Mouse (Mus musculus) E14TG2a.4 (cell line): ENCODE data around the gene Trim24.

ENCODE experiments used
- CTCF ChIP-seq: conservative IDR thresholded peaks from 2 replicates; pipeline ENCODE4 v1.5.1; 2014; ENCODE audit warnings: low read length
- NANOG ChIP-seq: IDR thresholded peaks from 2 replicates; pipeline ENCODE4 v1.6.1; 2014; ENCODE audit warnings: borderline replicate concordance, low read length, mixed read lengths

DNA sequence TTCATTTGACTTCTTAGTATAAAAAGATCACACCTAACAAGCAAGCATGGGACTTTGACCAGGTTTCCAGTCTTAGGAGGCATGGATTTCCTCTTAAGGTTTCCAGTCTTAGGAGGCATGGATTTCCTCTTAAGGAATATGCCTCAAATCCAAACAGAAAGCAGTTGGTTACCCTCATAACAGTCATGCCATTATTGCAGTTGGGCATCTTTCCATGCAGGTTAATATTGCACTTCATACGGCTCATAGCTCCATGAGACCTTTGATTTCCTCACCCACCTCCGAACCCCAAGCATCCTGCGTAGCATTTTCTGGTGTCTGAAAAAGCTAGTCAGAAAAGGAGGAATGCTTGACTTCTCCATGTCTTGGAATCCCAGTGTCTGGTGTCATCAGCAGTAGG lies 10.0 kb downstream of the Trim24 start:
- no peak for TF ChIP-seq CTCF
- TF ChIP-seq NANOG = no peak
